Mouse (Mus musculus) spleen, adult 18-20 months (tissue): ENCODE data around the gene Tac2.

ENCODE experiments used
- DNase-seq, 2 experiments: peaks; one replicate each; pipeline ENCODE4 v3.0.0; 2022; ENCODE audit warnings: mixed read lengths in 2 of 2

Tac2 gene

GRCm38 (mm10) chr10:127724178-127724577, at the start of gene Tac2:
Gene Tac2 (plus strand): TSS chr10:127724478.
- no peak for DNase-seq

GRCm38 (mm10) chr10:127674794-127675522, 49.3 kb upstream of the Tac2 start:
- peak in 1 of 2 experiments; percentile 58 for DNase-seq

DNA sequence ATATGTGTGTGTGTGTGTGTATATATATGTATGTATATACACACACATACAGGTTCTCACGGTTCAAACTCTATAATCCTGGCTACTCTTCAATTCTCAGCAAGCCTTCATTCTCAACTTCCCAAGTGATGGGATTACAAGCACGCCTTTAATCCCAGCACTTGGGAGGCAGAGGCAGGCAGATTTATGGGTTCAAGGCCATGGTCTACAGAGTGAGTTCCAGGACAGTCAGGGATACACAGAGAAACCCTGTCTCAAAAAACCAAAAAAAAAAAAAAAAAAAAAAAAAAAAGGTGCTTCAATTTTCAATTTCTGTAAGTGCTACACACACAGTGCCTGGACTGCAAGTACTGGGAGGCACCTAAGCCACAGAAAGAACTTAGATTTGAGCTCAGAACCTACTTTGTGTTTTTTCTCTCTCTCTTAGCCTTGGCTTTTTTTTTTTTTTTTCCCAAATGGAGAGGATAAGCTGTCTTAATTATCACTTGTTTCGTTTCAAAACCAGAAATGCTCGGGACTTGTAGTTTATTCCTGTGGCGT, 48.3 kb upstream of the Tac2 start:
- DNase-seq: no peak

DNA sequence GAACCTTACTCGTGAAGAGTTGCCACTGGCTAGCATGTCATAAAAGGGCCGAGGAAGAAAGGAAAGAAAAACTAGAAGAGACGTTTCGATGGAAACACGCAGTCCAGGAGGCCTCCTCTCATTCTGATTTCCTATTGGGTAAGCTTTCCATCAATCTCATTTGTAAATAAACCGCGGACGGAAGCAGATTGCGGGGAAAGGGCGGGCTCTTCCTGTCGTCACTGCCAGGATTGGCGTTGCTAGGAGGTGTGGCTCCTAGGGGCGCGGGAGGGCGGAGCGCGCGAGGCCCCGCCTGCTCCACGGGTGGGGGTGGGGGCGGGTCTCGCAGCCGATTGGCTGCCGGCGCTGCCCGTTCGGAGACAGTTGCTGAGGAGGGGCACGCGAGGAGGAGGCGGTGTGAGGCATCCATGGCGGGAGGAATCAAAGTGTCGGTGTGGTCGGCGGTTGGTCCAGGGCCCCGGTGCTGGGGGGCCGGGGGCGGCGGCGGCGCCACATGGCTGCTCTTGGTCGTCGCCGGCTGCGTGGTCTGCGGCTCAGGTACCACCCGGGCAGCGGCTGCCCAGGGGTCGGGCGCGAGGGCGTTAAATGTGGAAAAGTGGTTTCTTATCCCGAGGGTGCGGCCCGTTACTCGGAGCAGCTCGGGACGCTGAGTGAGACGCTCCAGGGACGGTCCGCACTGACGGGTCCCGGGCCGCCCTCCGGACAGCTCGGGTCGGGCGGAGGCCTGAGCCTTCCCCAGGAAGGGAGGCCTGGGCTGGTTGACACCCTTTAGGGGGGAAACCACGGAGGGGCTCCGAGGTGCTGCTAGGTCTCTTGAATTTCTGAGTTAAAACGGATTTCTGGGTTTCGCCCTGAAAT, 47.4 kb upstream of the Tac2 start:
- DNase-seq: peak; percentile 81 to 89

- DNase-seq: peak; percentile 47 to 57
Observed at GRCm38 (mm10) chr10:127677591-127678336, 46.5 kb upstream of the Tac2 start.

- no peak for DNase-seq
Observed at GRCm38 (mm10) chr10:127679208-127679607, 45.1 kb upstream of the Tac2 start.

GRCm38 (mm10) chr10:127679881-127680280, 44.4 kb upstream of the Tac2 start:
- DNase-seq: no peak

DNA sequence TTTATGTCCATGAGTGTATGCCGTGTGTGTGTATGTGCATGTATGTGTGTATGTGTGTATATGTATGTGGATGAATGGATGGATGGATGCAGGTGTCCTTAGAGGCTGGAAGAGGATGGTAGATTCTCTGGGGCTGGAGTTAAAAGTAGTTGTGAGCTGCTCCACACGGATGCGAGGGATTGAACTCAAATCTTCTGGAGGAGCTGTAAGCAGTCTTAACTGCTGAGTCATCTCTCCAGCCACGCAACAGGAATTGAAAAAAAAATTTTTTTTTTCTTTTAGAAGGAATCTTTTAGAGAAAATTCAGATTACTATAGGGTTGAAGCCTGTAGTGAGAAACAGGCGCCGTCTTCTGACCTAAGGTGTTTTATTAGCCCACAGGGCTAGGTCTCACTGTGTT, 41.4 kb upstream of the Tac2 start:
- no peak for DNase-seq

DNA sequence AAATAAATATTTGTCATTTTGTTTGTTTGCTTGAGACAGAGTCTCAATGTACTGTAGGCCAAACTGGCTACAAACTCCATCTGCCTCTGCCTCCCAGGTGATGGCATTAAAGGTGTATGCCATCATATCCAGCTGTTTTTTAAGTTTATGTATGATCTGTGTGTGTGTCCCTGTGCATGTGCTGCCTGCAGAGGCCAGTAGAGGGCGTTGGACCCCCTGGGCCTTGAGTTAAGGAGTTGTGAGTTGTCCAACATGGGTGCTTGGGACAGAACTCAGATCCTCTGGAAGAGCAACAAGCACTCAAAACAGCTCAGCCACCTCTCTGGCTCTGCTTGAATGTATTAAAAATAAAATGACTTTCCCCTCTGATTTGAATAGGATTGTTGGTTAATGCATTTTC, 33.2 kb upstream of the Tac2 start:
- no peak for DNase-seq

GRCm38 (mm10) chr10:127694636-127695035, 29.6 kb upstream of the Tac2 start:
- DNase-seq: no peak

DNA sequence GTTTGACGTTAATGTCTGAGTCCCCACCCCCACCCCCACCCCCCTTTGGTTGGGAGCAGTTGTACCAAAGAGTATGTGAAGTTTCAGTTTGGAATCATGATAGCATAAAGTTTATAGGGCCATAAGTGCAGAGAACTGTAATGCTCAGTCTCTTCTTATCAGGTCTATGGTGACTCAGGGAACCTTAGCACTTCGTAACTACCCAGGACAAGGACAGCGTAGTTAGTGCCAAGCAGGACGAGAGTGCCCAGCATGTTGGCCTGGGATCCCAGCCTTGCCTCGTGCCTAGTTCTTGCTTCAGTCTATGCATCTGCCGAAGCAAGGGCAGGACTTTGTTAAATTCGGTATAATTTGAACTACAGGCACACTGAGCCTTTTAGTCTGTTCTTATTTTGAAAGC, 28.5 kb upstream of the Tac2 start:
- DNase-seq: no peak

DNA sequence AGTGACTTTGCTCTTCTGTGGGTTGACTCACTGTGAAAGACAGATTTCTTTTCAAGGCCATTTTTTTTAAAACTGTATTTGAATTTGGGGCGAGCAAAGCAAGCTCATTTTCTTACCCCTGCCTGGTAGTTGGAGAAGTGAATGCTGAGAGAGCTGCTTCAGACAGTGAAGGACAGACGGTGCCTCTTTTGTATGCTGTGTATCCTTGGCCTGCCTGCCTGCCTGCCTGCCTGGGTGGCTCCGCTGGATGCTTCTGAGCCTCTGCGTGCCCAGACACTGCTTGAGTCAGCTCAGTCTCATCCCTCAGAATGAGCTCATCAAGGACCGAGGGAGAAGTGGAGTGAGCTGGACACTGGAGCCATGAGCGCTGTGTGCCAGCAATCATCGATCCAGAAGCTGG, 25.3 kb upstream of the Tac2 start:
- DNase-seq: no peak

- no peak for DNase-seq
Observed at GRCm38 (mm10) chr10:127703299-127703698, 21.0 kb upstream of the Tac2 start.

DNA sequence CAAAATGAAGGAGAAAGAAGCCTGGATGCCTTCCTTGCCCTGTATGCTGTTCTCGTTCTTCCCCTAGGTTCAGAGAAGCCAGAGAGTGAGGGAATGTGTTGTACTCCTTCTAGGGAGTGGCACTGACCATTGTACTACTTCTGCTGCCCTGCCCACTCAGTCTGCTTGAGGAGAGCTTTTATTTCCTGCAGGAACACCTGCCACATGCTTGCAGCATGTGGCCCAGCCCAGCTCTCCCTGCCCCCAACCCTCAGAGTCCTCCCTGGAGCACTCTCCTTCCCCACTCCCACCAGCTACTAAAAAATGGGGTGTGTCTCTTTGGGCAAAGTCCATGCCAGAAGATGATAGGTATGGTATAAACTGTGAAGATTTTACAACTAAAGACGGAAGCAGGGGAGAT, 20.0 kb upstream of the Tac2 start:
- no peak for DNase-seq

DNA sequence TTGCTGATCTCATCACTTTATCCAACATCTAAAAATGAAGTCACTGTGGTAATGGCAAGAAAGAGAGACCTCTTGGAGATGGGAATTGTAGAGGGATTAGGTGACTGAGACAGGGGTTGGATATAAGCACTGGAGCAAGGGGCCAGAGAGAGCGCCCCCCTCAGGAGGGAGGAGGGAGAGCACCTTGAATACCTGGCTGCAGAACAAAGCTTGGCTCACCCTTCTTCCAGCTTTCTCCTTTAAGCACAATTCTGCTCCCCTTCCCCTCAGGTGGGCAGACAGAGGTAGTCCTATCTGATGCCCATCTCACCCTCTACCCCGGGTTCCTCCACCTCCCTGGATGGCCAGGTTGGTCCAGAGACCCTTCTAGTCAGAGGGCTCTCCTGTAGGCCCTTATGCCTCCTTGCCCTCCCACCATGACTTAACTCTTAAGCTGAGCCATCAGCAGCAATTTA, 19.5 kb upstream of the Tac2 start, which contains the start of gene Myo1a:
Gene Myo1a, plus strand, starts transcription at position 405 of the 455 bp plus-strand sequence.
- no peak for DNase-seq

DNA sequence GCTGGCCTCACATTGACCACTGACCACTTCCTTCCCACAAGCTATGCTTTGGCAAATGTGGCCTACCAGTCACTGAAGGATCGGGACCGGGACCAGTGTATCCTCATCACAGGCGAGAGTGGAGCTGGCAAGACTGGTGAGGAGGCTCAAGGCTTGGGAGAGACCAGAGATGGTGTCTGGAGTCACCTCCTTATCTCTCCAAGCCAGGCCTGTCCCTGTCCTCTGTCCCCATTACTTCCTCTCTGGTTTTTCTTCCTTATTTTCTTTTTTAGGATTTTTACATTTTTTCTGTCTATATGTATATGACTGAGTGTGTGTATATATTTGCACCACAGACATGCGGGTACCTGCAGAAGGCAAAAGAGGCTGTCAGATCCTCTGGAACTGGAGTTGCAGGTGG, 18.5 kb upstream of the Tac2 start:
- no peak for DNase-seq

DNA sequence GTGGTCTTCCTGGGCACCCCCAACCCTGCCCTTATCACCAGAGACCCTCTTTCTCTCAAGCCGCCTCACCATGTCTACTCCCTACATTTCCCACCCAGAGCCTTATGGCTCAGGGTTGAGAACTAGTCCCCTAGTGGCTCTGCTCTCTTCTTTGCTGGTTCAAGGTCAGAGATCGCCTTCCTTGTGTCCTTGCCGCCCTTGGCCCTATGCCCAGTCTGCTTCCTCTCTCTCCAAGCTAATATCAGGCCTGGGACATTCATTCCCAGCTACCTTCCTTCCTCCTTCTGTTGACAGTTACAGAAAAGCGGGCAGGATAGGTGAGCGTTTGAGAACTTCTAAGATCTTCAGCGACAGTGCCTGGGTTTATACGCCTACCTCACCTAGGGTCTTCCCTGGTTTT, 16.6 kb upstream of the Tac2 start:
- DNase-seq: no peak

DNA sequence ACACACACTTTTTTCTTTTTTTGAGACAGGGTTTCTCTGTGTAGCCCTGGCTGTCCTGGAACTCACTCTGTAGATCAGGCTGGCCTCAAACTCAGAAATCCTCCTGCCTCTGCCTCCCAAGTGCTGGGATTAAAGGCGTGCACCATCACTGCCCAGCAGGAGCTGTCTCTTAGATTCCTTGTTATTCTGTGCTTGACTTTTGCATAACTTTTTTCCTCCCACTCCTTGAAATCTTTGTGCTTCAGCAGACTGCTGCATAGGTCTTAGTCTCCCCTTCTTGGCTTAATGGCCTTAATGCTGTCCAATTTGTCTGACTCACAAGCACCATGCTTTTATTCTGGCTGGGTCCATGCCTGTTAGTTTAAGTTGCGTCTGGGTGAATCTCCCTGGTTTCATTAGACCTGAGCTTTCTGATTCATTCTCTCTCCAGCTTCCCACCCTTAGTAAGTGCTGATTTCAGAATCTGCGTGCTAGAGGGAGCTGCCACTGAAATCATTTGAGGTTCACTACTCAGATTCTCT, 15.4 kb upstream of the Tac2 start:
- DNase-seq: no peak

DNA sequence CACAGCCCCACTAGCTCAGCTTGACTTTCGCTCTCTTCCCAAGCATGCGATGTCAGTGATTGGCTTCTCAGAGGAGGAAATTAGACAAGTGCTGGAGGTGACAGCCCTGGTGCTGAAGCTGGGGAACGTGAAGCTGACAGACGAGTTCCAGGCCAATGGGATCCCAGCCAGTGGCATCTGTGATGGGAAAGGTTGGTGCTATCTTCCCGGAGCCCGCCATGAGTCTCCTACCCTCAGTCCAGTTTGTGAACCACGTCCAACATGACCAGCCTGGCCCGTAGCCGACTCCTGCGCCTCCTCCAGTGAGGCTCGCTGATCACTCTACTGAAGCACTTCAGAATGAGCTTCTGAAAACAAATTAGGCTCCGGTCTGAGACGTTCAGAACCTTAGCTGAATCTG, 13.9 kb upstream of the Tac2 start:
- no peak for DNase-seq

- DNase-seq: no peak
Observed at GRCm38 (mm10) chr10:127712736-127713135, 11.5 kb upstream of the Tac2 start.

DNA sequence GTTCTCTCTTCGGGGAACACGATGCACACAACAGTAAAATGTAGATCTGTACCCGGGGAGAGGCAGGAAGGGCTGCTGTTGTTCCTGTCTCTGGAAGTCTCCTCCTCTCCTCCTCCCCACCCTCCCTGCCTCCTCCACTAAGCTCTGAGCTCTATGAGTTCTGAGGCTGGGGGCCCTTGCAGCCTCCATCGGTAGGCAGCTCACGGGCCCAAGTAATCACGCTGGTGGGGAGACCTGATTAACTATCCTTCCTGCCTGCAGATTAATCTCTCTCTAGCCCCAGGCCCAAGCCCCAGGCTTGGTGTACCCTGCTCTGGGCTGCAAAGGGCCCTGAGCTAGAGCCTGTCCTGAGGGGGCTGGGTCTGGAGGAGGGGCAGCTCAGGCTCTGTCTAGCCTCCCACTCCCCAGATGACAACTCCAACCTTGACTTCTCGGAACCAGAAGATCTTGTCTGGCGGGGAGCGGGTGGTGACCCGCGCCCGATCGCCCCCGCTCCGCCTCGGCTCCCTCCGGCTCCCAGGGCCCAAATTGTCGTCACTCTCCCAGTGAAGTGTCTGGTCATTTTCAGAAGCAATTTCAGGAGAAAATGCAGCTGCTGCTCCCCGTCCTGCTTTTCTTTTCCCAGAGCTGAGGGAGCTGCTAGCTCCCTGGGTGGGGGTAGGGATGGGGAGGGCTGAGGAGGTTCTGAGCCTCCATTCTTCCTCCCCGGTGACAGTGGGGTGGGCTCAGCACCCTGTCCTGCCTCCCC, 2.4 kb upstream of the Tac2 start:
- DNase-seq: no peak

DNA sequence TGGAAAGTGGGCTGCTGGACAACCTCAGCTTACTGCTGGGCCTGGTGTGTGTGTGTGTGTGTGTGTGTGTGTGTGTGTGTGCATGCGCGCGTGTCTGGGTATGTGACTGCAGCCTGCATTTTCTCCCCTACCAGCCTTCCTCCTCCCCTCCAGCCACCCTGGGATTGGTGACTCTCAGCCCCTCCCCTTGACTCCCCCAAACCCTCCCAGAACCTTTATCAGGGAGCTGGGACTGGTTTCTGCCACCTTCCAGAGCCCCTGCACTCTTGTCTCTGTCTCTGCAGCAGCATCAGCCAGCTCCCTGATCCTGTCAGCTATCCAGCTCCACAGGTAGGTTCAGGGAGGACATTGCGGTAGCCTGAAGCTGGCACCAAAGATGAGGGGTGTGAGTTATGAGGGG, 858 bp downstream of the Tac2 start:
- DNase-seq: no peak
